ENCODE assay signal across 8 mouse cellular contexts in the genomic region with DNA sequence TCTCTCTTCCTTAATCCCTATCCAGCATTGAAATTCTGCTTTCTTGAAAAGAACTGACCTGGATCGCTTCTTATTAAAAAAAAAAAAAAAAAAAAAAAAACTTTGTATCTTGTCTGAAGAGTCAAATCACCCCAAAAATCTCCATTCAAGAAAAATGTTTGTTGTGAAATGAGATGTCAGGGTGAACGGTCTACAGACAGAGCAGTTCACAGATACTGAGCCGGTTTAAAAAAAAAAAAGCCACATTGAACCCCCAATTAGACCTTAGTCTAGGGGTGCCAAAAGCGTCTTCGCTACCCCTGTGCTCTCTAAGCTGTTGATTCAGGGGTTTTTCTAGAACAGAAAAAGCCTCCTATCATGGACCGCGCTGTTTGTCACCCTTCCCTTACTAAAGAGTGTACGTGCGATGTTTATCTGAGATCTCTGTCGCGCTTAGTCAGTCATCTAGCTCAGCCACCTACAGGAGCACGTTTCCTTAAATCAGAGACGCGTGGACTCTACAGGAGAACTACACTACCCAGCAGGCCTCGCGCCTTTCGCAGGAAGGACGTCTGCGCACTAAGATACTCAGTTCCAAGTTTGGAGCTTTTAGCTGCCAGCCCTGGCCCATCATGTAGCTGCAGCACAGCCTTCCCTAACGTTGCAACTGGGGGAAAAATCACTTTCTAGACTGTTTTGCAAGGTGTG. TPM values are rescaled to one million over a fixed set of nuclear protein-coding genes. Genes with fewer than 3 reads are reported as not detected.
DNase-seq lines count a peak whose midpoint lies in the region; ATAC-seq and TF ChIP-seq lines count a peak whose summit lies in the region.

A gene (plus strand): TSS at position 570 of the 687 bp plus-strand sequence.

- no peaks in the 10 kb centered on the region for H3K36me3 ChIP-seq in C2C12 (ENCODE audit: control insufficient read depth, insufficient read depth)
- H3K36me3 ChIP-seq in erythroblast, embryonic 14.5 days (ENCODE audit: control insufficient read depth), result no peaks in the 10 kb centered on the region
- H3K36me3 ChIP-seq in heart, embryonic 10.5 days, result no peaks in the 10 kb centered on the region
- H3K36me3 ChIP-seq in kidney, embryonic 14.5 days (ENCODE audit: control insufficient read depth, insufficient read depth, low read length), result no peaks in the 10 kb centered on the region
- no peaks in the 10 kb centered on the region for H3K36me3 ChIP-seq in limb, embryonic 15.5 days
- no peaks in the 10 kb centered on the region for H3K36me3 ChIP-seq in midbrain, postnatal 0 days (ENCODE audit: insufficient read depth, low read length)

- H3K27me3 ChIP-seq in C2C12 (ENCODE audit: control insufficient read depth, insufficient read depth, insufficient read length), result no peaks in the 10 kb centered on the region
- H3K27me3 ChIP-seq in erythroblast, embryonic 14.5 days (ENCODE audit: control insufficient read depth), result peaks cover 6% of the 10 kb centered on the region
- peaks cover 8% of the 10 kb centered on the region for H3K27me3 ChIP-seq in heart, embryonic 10.5 days (ENCODE audit: insufficient read depth, poor library complexity, severe bottlenecking)
- no peaks in the 10 kb centered on the region for H3K27me3 ChIP-seq in kidney, embryonic 14.5 days (ENCODE audit: control insufficient read depth, insufficient read depth, low read length)
- no peaks in the 10 kb centered on the region for H3K27me3 ChIP-seq in limb, embryonic 15.5 days
- no peaks in the 10 kb centered on the region for H3K27me3 ChIP-seq in midbrain, postnatal 0 days (ENCODE audit: insufficient read depth, low read length)

- no peak for TF ChIP-seq CTCF in C2C12 (IDR thresholded peaks at IDR 0.05; ENCODE audit: control insufficient read depth, insufficient read depth, insufficient read length)
- no peak for TF ChIP-seq CTCF in brain, embryonic 14.5 days (IDR thresholded peaks at IDR 0.05; ENCODE audit: borderline replicate concordance, extremely low read depth, insufficient read depth, insufficient read length)
- peak; percentile 22 for TF ChIP-seq CTCF in midbrain, postnatal 0 days (IDR thresholded peaks at IDR 0.05)

- TF ChIP-seq POLR2A in brain, embryonic 14.5 days (IDR thresholded peaks at IDR 0.05; ENCODE audit: borderline replicate concordance, extremely low read depth, insufficient read depth, insufficient read length, poor library complexity, severe bottlenecking), result peak; percentile 54; the same call in 1 of the 2 replicates

- H3K79me3 ChIP-seq in C2C12 (ENCODE audit: low read depth), result no peaks in the 10 kb centered on the region

- peak; percentile 97 for DNase-seq in brain, embryonic 14.5 days (ENCODE audit: low read depth)
- peak; percentile 93 for DNase-seq in heart, embryonic 10.5 days (ENCODE audit: low spot score)
- DNase-seq in midbrain, postnatal 0 days (ENCODE audit: low spot score), result peak; percentile 91
- DNase-seq in spleen, postnatal 10 days (ENCODE audit: low spot score in 2 of 2), result peak; percentile 26 to 83

- 10% methylated on average over 20 of the region's 20 CpGs for WGBS in heart, embryonic 10.5 days
- 9% methylated on average over 20 of the region's 20 CpGs for WGBS in kidney, embryonic 14.5 days
- 8% methylated on average over 20 of the region's 20 CpGs for WGBS in limb, embryonic 15.5 days
- 7% methylated on average over 20 of the region's 20 CpGs for WGBS in midbrain, postnatal 0 days

- H3K9ac ChIP-seq in kidney, embryonic 14.5 days (ENCODE audit: low read depth, low read length), result peak within 1 kb of the TSS; percentile 53; the same call in 1 of the 2 replicates
- H3K9ac ChIP-seq in limb, embryonic 15.5 days, result peak within 1 kb of the TSS; percentile 7; the same call in 1 of the 2 replicates
- peak within 1 kb of the TSS; percentile 57 for H3K9ac ChIP-seq in midbrain, postnatal 0 days (replicated peaks; ENCODE audit: low read length, poor library complexity, severe bottlenecking)

- peak within 1 kb of the TSS; percentile 63 for H3K4me2 ChIP-seq in kidney, embryonic 14.5 days (replicated peaks; ENCODE audit: low read depth, low read length)
- peak within 1 kb of the TSS; percentile 67 for H3K4me2 ChIP-seq in limb, embryonic 15.5 days
- H3K4me2 ChIP-seq in midbrain, postnatal 0 days (ENCODE audit: low read depth, low read length, poor library complexity, severe bottlenecking), result peak within 1 kb of the TSS; percentile 62

- peaks cover 14% of the 10 kb centered on the region for H3K4me1 ChIP-seq in erythroblast, embryonic 14.5 days (ENCODE audit: control insufficient read depth)
- peaks cover 17% of the 10 kb centered on the region; the same call in 1 of the 2 replicates for H3K4me1 ChIP-seq in heart, embryonic 10.5 days
- H3K4me1 ChIP-seq in kidney, embryonic 14.5 days (ENCODE audit: control insufficient read depth, insufficient read depth, low read length), result peaks cover 16% of the 10 kb centered on the region
- peaks cover 19% of the 10 kb centered on the region for H3K4me1 ChIP-seq in limb, embryonic 15.5 days
- peaks cover 16% of the 10 kb centered on the region; the same call in 1 of the 2 replicates for H3K4me1 ChIP-seq in midbrain, postnatal 0 days (ENCODE audit: insufficient read depth, low read length)

- H3K9me3 ChIP-seq in erythroblast, embryonic 14.5 days (ENCODE audit: control insufficient read depth, low read length), result no peaks in the 10 kb centered on the region
- H3K9me3 ChIP-seq in heart, embryonic 10.5 days, result no peaks in the 10 kb centered on the region
- no peaks in the 10 kb centered on the region for H3K9me3 ChIP-seq in kidney, embryonic 14.5 days (ENCODE audit: control insufficient read depth, low read length)
- no peaks in the 10 kb centered on the region for H3K9me3 ChIP-seq in limb, embryonic 15.5 days
- no peaks in the 10 kb centered on the region for H3K9me3 ChIP-seq in midbrain, postnatal 0 days (ENCODE audit: low read length)

- H3ac ChIP-seq in C2C12 (ENCODE audit: control insufficient read depth, insufficient read length, low read depth), result peak within 1 kb of the TSS; percentile 27

- no peaks in the 10 kb centered on the region for H3K79me2 ChIP-seq in C2C12 (ENCODE audit: control insufficient read depth, insufficient read depth)

- H3K27ac ChIP-seq in heart, embryonic 10.5 days, result peak within 1 kb of the TSS; percentile 60
- no peak within 1 kb of the TSS for H3K27ac ChIP-seq in kidney, embryonic 14.5 days (ENCODE audit: low read depth, low read length)
- H3K27ac ChIP-seq in limb, embryonic 15.5 days, result peak within 1 kb of the TSS; percentile 19; the same call in 1 of the 2 replicates
- no peak within 1 kb of the TSS for H3K27ac ChIP-seq in midbrain, postnatal 0 days (ENCODE audit: low read depth, low read length)

- H3K4me3 ChIP-seq in C2C12 (ENCODE audit: insufficient read depth, poor library complexity, severe bottlenecking), result peak within 1 kb of the TSS; percentile 35
- H3K4me3 ChIP-seq in erythroblast, embryonic 14.5 days (replicated peaks), result peak within 1 kb of the TSS; percentile 61
- H3K4me3 ChIP-seq in heart, embryonic 10.5 days, result peak within 1 kb of the TSS; percentile 70
- peak within 1 kb of the TSS; percentile 62 for H3K4me3 ChIP-seq in kidney, embryonic 14.5 days (ENCODE audit: low read length)
- peak within 1 kb of the TSS; percentile 49 for H3K4me3 ChIP-seq in limb, embryonic 15.5 days
- peak within 1 kb of the TSS; percentile 62 for H3K4me3 ChIP-seq in midbrain, postnatal 0 days (ENCODE audit: low read depth, low read length)

- ATAC-seq in kidney, embryonic 14.5 days (ENCODE audit: low FRiP score, low TSS enrichment), result peak; percentile 96
- ATAC-seq in limb, embryonic 15.5 days (ENCODE audit: insufficient number of reproducible peaks, low FRiP score, low TSS enrichment, low read depth), result peak; percentile 90
- peak; percentile 75; the same call in 1 of the 2 replicates for ATAC-seq in midbrain, postnatal 0 days (ENCODE audit: low FRiP score)

TF ChIP-seq in C2C12, 6 proteins besides CTCF, POLR2A, EP300 and RAD21:
- TF ChIP-seq MAX (IDR thresholded peaks at IDR 0.05) (peak; percentile 89), MYOD1 (IDR thresholded peaks at IDR 0.05; ENCODE audit: control insufficient read depth, insufficient read length, low read depth) (no peak)
TF ChIP-seq in C2C12: peak in this region for 1.

RNA-seq across cellular contexts. Expression of the gene that starts here (rescaled TPM):
- 4.8 TPM for polyA plus RNA-seq in C2C12 (2012; fragmentation: generic; extraction: Trizol)
- 20.8 and 21.4 TPM in 2 replicates for polyA plus RNA-seq in brain, embryonic 14.5 days (2012; rRNA removed)
- polyA plus RNA-seq in erythroblast, embryonic 14.5 days (2012), result not detected in 2 replicates
- polyA plus RNA-seq in heart, embryonic 10.5 days (2016; fragmentation: Nextera tagmentation; extraction: Ambion mirVana), result 14.7 and 22.5 TPM in 2 replicates
- polyA plus RNA-seq in kidney, embryonic 14.5 days (2014; fragmentation: Nextera tagmentation; extraction: Ambion mirVana), result 20.2 and 26.6 TPM in 2 replicates
- 21.1 and 21.9 TPM in 2 replicates for polyA plus RNA-seq in limb, embryonic 15.5 days (2015; fragmentation: Nextera tagmentation; extraction: Ambion mirVana)
- total RNA-seq in midbrain, postnatal 0 days (2014; rRNA removed), result 12.3 and 14.9 TPM in 2 replicates
- polyA plus RNA-seq in midbrain, postnatal 0 days (2015; fragmentation: Nextera tagmentation; extraction: Ambion mirVana), result 10.1 and 10.6 TPM in 2 replicates

Comparison
In these comparisons a context has a peak if more than half of its experiments do, and no peak if none do; other contexts are left out.
1. H3K27ac ChIP-seq: peak in heart, embryonic 10.5 days (single experiment) and limb, embryonic 15.5 days (single experiment); none in kidney, embryonic 14.5 days (single experiment) and midbrain, postnatal 0 days (single experiment).
2. H3K9ac ChIP-seq: peak in every context shown above with its lines; median percentile 57 in midbrain, postnatal 0 days; 53 in kidney, embryonic 14.5 days; 7 in limb, embryonic 15.5 days.
3. Peak in every context shown above with its lines, with median percentiles within 50 percentile points of each other: H3K4me3 ChIP-seq, DNase-seq, ATAC-seq and H3K4me2 ChIP-seq.